Mouse (Mus musculus) midbrain, embryonic 12.5 days (tissue): ENCODE measurements around the gene Apol7c. TPM values are rescaled to one million over a fixed set of nuclear protein-coding genes. Genes with fewer than 3 reads are reported as not detected.
"Not testable (repeated sequence)": the region's sequence is repeated elsewhere in the genome, so short reads cannot be mapped to it uniquely, and the experiment has no call there.

ENCODE experiments used
- ATAC-seq: fragments of 200-750 bp; cut with Nextera tagmentation; 2 replicates; pipeline ENCODE4 v1.8.0; 2017; ENCODE audit warnings: low read depth, moderate TSS enrichment, moderate library complexity; ENCODE audit not compliant: low FRiP score
- H3K27ac ChIP-seq: fragments of 300-500 bp; sonication (generic); replicated peaks from 2 replicates; pipeline ENCODE4 v1.5.1; 2016; ENCODE audit warnings: mild to moderate bottlenecking
- H3K27me3 ChIP-seq: fragments of 300-500 bp; sonication (generic); 2 replicates; pipeline ENCODE4 v1.6.1; 2016; ENCODE audit warnings: mild to moderate bottlenecking
- H3K36me3 ChIP-seq: fragments of 300-500 bp; sonication (generic); 2 replicates; pipeline ENCODE4 v1.6.1; 2016
- H3K4me1 ChIP-seq: fragments of 300-500 bp; sonication (generic); 2 replicates; pipeline ENCODE4 v1.6.1; 2016
- H3K4me2 ChIP-seq: fragments of 300-500 bp; sonication (generic); replicated peaks from 2 replicates; pipeline ENCODE4 v1.6.1; 2016; ENCODE audit warnings: mild to moderate bottlenecking, moderate library complexity
- H3K4me3 ChIP-seq: fragments of 300-500 bp; sonication (generic); 2 replicates; pipeline ENCODE4 v1.5.1; 2016; ENCODE audit warnings: mild to moderate bottlenecking
- H3K9ac ChIP-seq: fragments of 300-500 bp; sonication (generic); replicated peaks from 2 replicates; pipeline ENCODE4 v1.6.1; 2016; ENCODE audit warnings: mild to moderate bottlenecking, moderate library complexity
- H3K9me3 ChIP-seq: fragments of 300-500 bp; sonication (generic); 2 replicates; pipeline ENCODE4 v1.6.1; 2016; ENCODE audit warnings: mild to moderate bottlenecking
- WGBS: fragments of 180-500 bp; shearing (Covaris S2); methylation state at CpG from one replicate; pipeline ENCODE4 v1.1.7; 2016; 5-methylcytosine and 5-hydroxymethylcytosine counted together
- polyA plus RNA-seq: library from polyadenylated mRNA; unstranded; fragments of >200 nt; fragmentation: Nextera tagmentation; extraction: Ambion mirVana; gene quantifications from 2 replicates; pipeline ENCODE4 v1.2.1, GENCODE M21; 2016

The Apol7c gene
- polyA plus RNA-seq = not detected in 2 replicates

DNA sequence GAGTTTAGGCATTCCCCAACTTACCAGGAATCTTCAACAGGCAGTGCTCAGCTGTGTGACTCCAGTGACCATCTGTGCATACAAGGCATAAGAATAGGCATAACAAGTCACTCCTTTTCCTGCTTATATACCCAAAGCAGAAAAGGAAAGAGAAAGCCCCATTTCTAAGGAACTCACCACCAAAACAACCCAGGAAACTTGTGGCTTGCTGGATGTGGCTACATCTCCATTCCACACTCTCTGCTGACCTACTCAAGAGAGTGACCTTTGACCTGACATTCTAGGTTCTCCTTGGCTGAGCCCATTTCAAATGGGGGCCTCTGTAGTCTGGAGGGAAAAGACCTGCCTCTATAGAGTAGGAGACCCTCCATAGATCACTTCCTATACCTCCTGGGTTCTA lies at the start of gene Apol7c:
TSS of gene Apol7c (minus strand) at position 101 of the 400 bp plus-strand sequence.
- H3K27ac ChIP-seq = no peak within 1 kb of the TSS
- H3K4me2 ChIP-seq = no peak within 1 kb of the TSS
- H3K36me3 ChIP-seq = no peaks in the 10 kb centered on the region
- H3K9ac ChIP-seq = no peak within 1 kb of the TSS
- no peak within 1 kb of the TSS for H3K4me3 ChIP-seq
- no peak for ATAC-seq
- H3K4me1 ChIP-seq = no peaks in the 10 kb centered on the region
- H3K27me3 ChIP-seq = no peaks in the 10 kb centered on the region
- H3K9me3 ChIP-seq = no peaks in the 10 kb centered on the region

DNA sequence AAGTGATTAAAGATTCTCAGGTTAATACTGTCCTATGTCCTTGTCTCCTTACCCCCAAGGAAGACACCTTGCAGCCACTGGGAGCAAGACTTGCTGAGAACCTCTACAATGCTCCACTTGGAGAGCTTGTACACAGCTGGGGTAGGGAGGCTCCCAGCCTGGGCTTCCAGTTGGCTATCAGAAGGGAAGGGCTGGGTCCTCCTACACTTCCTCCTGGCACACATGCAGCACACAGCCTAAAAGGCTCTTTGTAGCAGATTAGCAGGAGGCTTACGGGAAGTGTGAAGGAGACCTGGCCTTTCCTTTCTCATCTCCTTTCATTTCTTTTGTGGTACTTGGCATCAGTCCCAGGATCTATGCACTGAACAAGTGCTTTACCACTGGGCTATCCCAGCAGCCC lies 48.6 kb upstream of the Apol7c start:
- Histone ChIP-seq H3K4me3 (no peak overlapping the region), H3K4me1 (peaks cover 4% of the 10 kb centered on the region; the same call in 1 of the 2 replicates), H3K9ac (no peak overlapping the region), H3K27ac (no peak overlapping the region), H3K27me3 (no peaks in the 10 kb centered on the region), H3K9me3 (no peaks in the 10 kb centered on the region), H3K4me2 (no peak overlapping the region), H3K36me3 (no peaks in the 10 kb centered on the region)
- 61% methylated on average over 1 of the region's 1 CpGs for WGBS
- ATAC-seq = no peak

DNA sequence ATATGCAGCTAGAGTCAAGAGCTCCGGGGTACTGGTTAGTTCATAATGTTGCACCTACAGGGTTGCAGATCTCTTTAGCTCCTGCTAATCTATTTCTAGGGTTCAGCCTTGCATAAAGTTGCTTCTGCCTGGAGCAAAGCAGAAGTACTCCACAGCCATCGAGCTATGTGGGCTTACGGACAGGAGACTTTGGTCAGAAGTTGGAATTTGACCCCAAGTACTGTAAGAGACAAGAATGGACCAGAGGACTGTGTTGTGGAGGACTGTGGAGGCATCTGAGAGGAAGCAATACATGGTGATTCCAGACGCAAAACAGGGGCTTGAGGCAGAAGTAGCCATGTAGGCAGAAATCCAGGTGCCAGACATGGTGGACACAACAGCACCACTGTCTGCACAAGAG lies 46.2 kb upstream of the Apol7c start:
- Histone ChIP-seq H3K4me1 (peaks cover 4% of the 10 kb centered on the region; the same call in 1 of the 2 replicates), H3K36me3 (no peaks in the 10 kb centered on the region), H3K27me3 (no peaks in the 10 kb centered on the region), H3K4me3 (no peak overlapping the region), H3K9me3 (no peaks in the 10 kb centered on the region), H3K9ac (no peak overlapping the region), H3K27ac (no peak overlapping the region), H3K4me2 (no peak overlapping the region)
- ATAC-seq = no peak
- 96% methylated on average over 4 of the region's 4 CpGs for WGBS

DNA sequence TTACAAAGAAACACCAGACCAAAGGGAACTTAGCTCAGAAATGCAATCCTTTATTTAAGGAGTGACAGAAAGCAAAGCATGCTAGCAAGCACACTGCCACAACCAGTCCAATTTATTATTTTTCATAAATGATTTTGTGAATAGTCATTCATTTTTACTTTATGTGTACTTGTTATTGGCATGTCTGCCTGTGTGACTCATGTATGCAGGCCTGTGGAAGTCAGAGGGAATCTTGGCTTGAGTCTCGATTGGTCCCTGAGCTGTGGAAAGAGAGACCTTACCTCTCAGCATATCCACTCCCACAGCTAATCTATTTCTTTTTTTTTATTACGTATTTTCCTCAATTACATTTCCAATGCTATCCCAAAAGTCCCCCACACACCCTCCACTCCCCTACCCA lies 45.7 kb upstream of the Apol7c start:
- Histone ChIP-seq H3K9ac (no peak overlapping the region), H3K27me3 (no peaks in the 10 kb centered on the region), H3K36me3 (no peaks in the 10 kb centered on the region), H3K9me3 (no peaks in the 10 kb centered on the region), H3K4me2 (no peak overlapping the region), H3K4me1 (peaks cover 4% of the 10 kb centered on the region; the same call in 1 of the 2 replicates), H3K27ac (no peak overlapping the region), H3K4me3 (no peak overlapping the region)
- WGBS = 95% methylated on average over 2 of the region's 2 CpGs
- ATAC-seq = no peak

DNA sequence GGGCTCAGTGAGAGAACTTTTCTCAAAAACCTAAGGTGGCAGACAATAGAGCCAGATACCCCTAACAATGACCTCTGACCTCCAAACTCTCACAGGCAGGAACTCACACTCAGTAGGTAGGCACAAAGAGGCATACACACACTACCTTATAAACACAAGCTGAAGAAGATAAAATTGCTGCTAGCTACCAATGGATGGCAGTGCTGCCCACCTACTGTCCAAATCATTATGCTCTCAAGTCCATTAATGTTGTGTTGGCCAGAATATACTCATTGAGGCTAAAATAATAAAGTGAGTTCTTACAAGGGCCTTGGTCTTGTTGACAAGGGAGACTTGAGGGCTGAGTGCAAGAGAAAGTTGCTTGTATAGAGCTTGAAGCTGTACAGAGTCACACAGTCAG lies 30.1 kb upstream of the Apol7c start:
- no peaks in the 10 kb centered on the region for H3K36me3 ChIP-seq
- no peak overlapping the region for H3K4me2 ChIP-seq
- H3K27ac ChIP-seq = no peak overlapping the region
- no peak for ATAC-seq
- H3K4me3 ChIP-seq = no peak overlapping the region
- H3K9me3 ChIP-seq = no peaks in the 10 kb centered on the region
- H3K27me3 ChIP-seq = no peaks in the 10 kb centered on the region
- H3K9ac ChIP-seq = no peak overlapping the region
- no peaks in the 10 kb centered on the region for H3K4me1 ChIP-seq

DNA sequence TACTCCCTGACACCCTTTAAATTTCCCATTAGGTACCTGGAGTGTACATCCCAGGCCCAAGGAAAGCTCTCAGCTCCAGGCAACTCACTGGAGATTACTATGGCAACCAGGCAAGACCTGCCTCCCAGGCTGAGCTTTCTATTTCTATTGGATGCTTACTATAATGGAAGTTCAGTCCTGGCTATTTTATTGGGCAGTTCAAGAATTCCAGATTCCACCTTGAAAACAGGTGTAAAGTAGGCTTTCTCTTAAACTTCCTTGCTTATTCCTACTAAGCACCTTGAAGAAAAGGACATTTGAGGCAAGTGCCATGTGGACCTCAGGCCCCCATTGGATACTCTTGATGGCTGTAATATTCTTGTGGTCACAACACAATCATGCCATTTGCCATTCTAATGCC lies 28.7 kb upstream of the Apol7c start, which contains the start of gene 1700025B11Rik:
TSS of gene 1700025B11Rik (minus strand) at position 101 of the 400 bp plus-strand sequence.
- Histone ChIP-seq H3K9me3 (no peaks in the 10 kb centered on the region), H3K27me3 (no peaks in the 10 kb centered on the region)
- ATAC-seq = no peak

DNA sequence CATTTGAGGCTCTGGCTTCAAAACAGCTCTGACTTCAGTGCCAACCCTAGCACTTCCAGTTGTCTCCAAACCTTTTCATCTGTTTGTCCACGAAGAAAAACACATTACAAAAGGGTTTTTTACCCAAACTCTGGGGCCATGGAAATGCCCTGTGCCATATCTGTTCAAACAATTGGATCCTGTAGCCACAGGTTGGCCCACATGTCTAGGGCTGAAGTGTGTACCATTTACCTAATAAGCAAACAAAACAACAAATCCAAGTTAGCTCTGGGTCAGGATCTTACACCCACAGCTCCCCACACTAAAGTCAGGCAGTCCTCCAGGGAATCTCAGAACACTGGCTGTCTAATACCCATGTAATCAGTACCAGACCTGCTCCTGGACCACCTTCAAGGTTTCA lies 6.1 kb upstream of the Apol7c start:
- H3K4me1 ChIP-seq, H3K27ac ChIP-seq, H3K27me3 ChIP-seq, H3K36me3 ChIP-seq, H3K4me3 ChIP-seq, H3K9ac ChIP-seq, H3K9me3 ChIP-seq, ATAC-seq, H3K4me2 ChIP-seq: not testable (repeated sequence)
- WGBS = 34% methylated on average over 1 of the region's 1 CpGs

More for the DNA sequence above, 28.7 kb upstream of the Apol7c start, which contains the start of gene 1700025B11Rik:
- Histone ChIP-seq H3K4me1 (no peaks in the 10 kb centered on the region), H3K4me3 (no peak within 1 kb of the TSS), H3K36me3 (no peaks in the 10 kb centered on the region), H3K27ac (no peak within 1 kb of the TSS), H3K4me2 (no peak within 1 kb of the TSS), H3K9ac (no peak within 1 kb of the TSS)

DNA sequence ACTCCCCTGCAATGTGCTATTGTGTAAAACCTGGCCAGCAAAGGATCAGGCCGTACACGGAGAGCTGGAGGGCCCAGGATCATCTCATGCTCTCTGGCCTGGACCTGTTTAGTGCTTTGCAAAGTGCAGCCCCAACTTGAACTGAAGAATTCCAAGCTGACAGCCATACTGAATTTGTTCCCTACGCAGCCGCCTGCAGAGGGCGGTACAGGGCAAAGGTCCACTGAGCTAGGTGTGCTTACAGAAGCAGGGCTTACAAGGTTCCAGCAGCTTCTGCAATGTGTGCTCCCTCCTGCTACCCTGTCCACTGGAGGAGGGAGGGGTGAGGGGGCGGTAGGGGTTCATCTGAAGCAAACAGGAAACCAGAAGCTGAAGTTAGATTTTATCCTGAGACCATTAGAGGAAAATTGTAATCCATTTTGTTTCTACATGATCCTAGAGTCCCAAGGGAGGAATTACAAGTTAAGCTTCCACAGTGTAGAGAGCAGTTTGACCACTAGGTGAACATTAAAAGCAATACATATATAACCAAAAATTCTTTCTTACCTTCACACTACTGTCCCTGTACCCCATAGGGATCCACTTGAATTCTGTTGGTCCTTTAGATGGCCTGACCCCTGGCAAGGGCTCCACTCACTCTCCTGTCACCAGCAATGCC lies 9.8 kb downstream of the Apol7c start:
- H3K4me1 ChIP-seq, ATAC-seq, H3K4me2 ChIP-seq, H3K27ac ChIP-seq, H3K9ac ChIP-seq, H3K27me3 ChIP-seq, H3K36me3 ChIP-seq, H3K9me3 ChIP-seq, H3K4me3 ChIP-seq: not testable (repeated sequence)
- WGBS = 18% methylated on average over 6 of the region's 6 CpGs

DNA sequence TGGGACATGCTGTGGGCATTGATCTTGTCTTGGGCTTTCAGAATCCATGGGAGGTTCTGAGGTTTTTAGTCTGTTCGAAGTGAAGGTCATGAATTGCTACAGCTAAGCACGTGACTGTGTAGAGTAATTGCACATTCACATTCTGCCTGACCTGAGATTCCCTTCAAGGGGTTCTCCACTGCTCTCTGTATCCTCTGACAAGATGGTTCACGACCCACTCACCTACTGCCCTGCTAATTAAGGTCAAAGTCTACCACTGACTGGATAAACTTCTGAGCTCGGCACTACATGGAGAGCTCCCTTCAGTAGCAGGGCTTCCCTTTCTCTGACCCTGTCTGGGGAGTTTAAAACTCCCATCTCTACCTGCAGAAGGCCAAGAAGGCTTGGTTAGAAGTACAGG lies 12.5 kb downstream of the Apol7c start:
- not testable (repeated sequence) for H3K4me1 ChIP-seq, H3K27me3 ChIP-seq, H3K9me3 ChIP-seq, H3K4me3 ChIP-seq, H3K4me2 ChIP-seq, H3K9ac ChIP-seq, H3K27ac ChIP-seq, H3K36me3 ChIP-seq, ATAC-seq
- WGBS = 74% methylated on average over 4 of the region's 4 CpGs

DNA sequence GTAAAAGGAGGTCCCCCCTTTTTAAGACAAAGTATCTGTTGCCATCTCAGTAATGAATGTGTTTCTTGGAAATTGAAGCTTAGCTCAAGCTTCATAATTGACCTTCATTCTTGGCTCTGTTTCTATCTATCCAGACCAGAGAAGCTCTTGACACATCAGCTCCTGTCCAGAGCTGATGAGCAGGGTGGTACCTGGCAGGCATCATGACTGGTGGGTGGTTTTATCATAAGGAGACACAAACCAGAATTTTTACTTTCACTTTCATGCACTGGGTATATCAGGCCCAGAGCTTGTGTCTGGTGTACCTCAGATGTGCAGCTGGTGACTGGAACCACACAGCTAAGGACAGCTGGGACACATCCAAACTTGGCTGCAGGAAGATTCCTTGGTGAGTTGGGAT lies 25.1 kb downstream of the Apol7c start, which contains the start of gene Apol11a:
TSS of gene Apol11a (plus strand) at position 306 of the 400 bp plus-strand sequence.
- H3K9ac ChIP-seq, H3K4me1 ChIP-seq, H3K9me3 ChIP-seq, H3K4me3 ChIP-seq, H3K36me3 ChIP-seq, H3K27me3 ChIP-seq, H3K4me2 ChIP-seq, ATAC-seq, H3K27ac ChIP-seq: not testable (repeated sequence)

DNA sequence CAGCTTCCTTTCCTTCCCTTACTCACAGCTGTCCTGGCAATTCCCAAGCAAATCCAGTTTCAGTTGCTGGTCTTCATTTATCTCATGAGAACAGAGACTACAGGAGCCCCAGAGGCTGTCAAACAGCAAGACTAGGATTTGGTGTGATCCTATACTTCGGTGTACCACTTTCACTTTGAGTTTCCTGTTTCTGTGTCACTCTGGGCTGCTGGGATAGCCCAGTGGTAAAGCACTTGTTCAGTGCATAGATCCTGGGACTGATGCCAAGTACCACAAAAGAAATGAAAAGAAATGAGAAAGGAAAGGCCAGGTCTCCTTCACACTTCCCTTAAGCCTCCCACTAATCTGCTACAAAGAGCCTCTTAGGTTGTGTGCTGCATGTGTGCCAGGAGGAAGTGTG lies 38.4 kb downstream of the Apol7c start:
- WGBS = 81% methylated on average over 1 of the region's 1 CpGs
- H3K4me1 ChIP-seq, H3K4me3 ChIP-seq, H3K9ac ChIP-seq, H3K4me2 ChIP-seq, H3K36me3 ChIP-seq, ATAC-seq, H3K27me3 ChIP-seq, H3K27ac ChIP-seq, H3K9me3 ChIP-seq: not testable (repeated sequence)

DNA sequence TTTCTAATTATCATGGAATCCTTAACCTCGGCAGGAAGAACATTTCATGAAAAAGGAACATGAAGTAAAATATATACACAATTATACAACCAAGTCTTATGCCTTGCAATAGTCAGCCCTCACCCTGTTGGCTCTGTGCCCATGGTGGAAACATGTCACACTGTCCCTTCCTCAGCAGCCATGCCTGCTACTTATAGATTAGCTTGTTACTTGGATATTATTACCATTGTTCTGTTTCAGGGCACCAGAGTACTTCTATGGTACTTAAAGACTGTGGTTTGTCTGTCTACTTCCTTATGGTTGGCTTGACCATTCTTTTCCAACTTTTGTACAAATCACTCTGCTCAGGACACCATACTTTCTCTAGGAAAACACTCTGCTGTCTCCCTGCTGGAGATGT lies 39.9 kb downstream of the Apol7c start:
- not testable (repeated sequence) for H3K36me3 ChIP-seq, H3K4me3 ChIP-seq, H3K27ac ChIP-seq, ATAC-seq, H3K9me3 ChIP-seq, H3K9ac ChIP-seq, H3K4me1 ChIP-seq, H3K27me3 ChIP-seq, H3K4me2 ChIP-seq
- WGBS = no CpG with 5 or more reads among the region's 1 CpGs

DNA sequence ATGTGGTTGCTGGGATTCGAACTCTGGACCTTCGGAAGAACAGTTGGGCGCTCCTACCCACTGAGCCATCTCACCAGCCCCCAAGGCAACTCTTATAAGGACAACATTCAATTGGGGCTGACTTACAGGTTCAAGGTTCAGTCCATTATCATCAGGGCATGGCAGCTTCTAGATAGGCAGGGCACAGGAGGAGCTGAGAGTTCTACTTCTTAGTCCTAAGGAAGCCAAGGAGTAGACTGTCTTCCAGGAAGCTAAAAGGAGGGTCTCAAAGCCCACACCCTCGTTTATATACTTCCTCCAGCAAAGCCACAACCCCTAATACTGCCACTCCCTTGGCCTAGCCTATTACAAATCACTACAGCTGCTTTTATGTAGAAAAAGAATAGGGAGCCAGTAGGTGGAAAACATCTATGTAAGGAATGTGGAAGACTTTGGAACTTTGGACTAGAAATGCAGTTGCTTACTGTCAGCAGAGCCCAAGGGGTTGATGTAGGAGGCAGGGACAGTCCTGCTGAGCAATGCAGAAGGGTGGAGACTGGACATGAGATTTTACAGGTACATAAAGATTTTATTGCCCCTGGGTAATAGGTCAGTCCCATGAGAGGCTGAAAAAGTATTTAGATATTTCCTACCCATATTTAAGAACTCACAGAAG lies 50.8 kb downstream of the Apol7c start:
- Histone ChIP-seq H3K27ac (no peak overlapping the region), H3K27me3 (no peaks in the 10 kb centered on the region), H3K9me3 (no peaks in the 10 kb centered on the region), H3K36me3 (no peaks in the 10 kb centered on the region), H3K4me1 (no peaks in the 10 kb centered on the region), H3K9ac (no peak overlapping the region), H3K4me3 (no peak overlapping the region), H3K4me2 (no peak overlapping the region)
- WGBS = 70% methylated on average over 4 of the region's 4 CpGs
- ATAC-seq = no peak
